In genomic region chr7:63957872-63958640, GRCm38 (mm10) we compare ENCODE assay signal across 11 mouse cellular contexts. TPM values are rescaled to one million over a fixed set of nuclear protein-coding genes. Genes with fewer than 3 reads are reported as not detected.
DNase-seq lines count a peak whose midpoint lies in the region; ATAC-seq and TF ChIP-seq lines count a peak whose summit lies in the region.
"Had no signal": no experiment of that assay in that cellular context is flagged by ENCODE, and none has a peak within 500 bp of the region (broad histone marks: within the 10 kb centered on the region; RNA-seq: fewer than 3 reads in every experiment).

No protein-coding gene starts in this region.

- H3K27ac ChIP-seq in cortical plate, adult 2 months (ENCODE audit: insufficient read depth, low read length): peak overlapping the region; percentile 59
- H3K27ac ChIP-seq in hindbrain, embryonic 13.5 days: peak overlapping the region; percentile 89
- H3K27ac ChIP-seq in neural tube, embryonic 12.5 days: peak overlapping the region; percentile 81
- no peak overlapping the region for H3K27ac ChIP-seq in liver, embryonic 12.5 days
- H3K27ac ChIP-seq in intestine, embryonic 16.5 days (ENCODE audit: low read length): no peak overlapping the region
- H3K27ac ChIP-seq: gastrocnemius, adult 2 months had no signal

- no peak overlapping the region for H3K4me3 ChIP-seq in cortical plate, adult 2 months (ENCODE audit: insufficient read depth, low read length)
- H3K4me3 ChIP-seq in hindbrain, embryonic 13.5 days: no peak overlapping the region
- no peak overlapping the region for H3K4me3 ChIP-seq in neural tube, embryonic 12.5 days
- no peak overlapping the region for H3K4me3 ChIP-seq in liver, embryonic 12.5 days
- no peak overlapping the region for H3K4me3 ChIP-seq in intestine, embryonic 16.5 days (ENCODE audit: low read length)
- H3K4me3 ChIP-seq: gastrocnemius, adult 2 months had no signal

- H3K4me2 ChIP-seq in hindbrain, embryonic 13.5 days: no peak overlapping the region
- H3K4me2 ChIP-seq in neural tube, embryonic 12.5 days (replicated peaks): 0 out of 2 replicates have a peak overlapping the region, but pooled peaks have one; percentile 39
- no peak overlapping the region for H3K4me2 ChIP-seq in liver, embryonic 12.5 days
- H3K4me2 ChIP-seq in intestine, embryonic 16.5 days (ENCODE audit: low read depth, low read length): no peak overlapping the region

- ATAC-seq in cerebellum, adult (ENCODE audit: insufficient number of reproducible peaks, low FRiP score, low TSS enrichment): no peak
- peak; percentile 44 for ATAC-seq in hindbrain, embryonic 13.5 days (ENCODE audit: low FRiP score)
- peak; percentile 34; the same call in 1 of the 2 replicates for ATAC-seq in neural tube, embryonic 12.5 days (ENCODE audit: low FRiP score, low read depth)
- no peak for ATAC-seq in liver, embryonic 12.5 days
- no peak for ATAC-seq in intestine, embryonic 16.5 days

- no peak for TF ChIP-seq POLR2A in cortical plate, adult 2 months (IDR thresholded peaks at IDR 0.05; ENCODE audit: extremely low read depth, insufficient read depth, low read length)

- H3K27me3 ChIP-seq in hindbrain, embryonic 13.5 days: no peaks in the 10 kb centered on the region
- no peaks in the 10 kb centered on the region for H3K27me3 ChIP-seq in neural tube, embryonic 12.5 days (replicated peaks)
- 0 out of 2 replicates have a peak, but pooled peaks cover 2% of the 10 kb centered on the region for H3K27me3 ChIP-seq in liver, embryonic 12.5 days (replicated peaks)
- no peaks in the 10 kb centered on the region for H3K27me3 ChIP-seq in intestine, embryonic 16.5 days (replicated peaks; ENCODE audit: control insufficient read depth, insufficient read depth, low read length)

- no peaks in the 10 kb centered on the region for H3K9me3 ChIP-seq in hindbrain, embryonic 13.5 days
- H3K9me3 ChIP-seq in neural tube, embryonic 12.5 days: no peaks in the 10 kb centered on the region
- no peaks in the 10 kb centered on the region for H3K9me3 ChIP-seq in liver, embryonic 12.5 days (replicated peaks)
- no peaks in the 10 kb centered on the region for H3K9me3 ChIP-seq in intestine, embryonic 16.5 days (ENCODE audit: control insufficient read depth, low read length)

- DNase-seq in cerebellum, postnatal 14 days: peak; percentile 56 to 60
- DNase-seq in thymus, postnatal 10 days (ENCODE audit: low spot score in 2 of 2): no peak
- DNase-seq: cerebellum, adult 9-11 months; gastrocnemius, adult 2 months; lung, postnatal 14 days had no signal

- no peaks in the 10 kb centered on the region for H3K36me3 ChIP-seq in hindbrain, embryonic 13.5 days
- no peaks in the 10 kb centered on the region for H3K36me3 ChIP-seq in neural tube, embryonic 12.5 days
- no peaks in the 10 kb centered on the region for H3K36me3 ChIP-seq in liver, embryonic 12.5 days
- no peaks in the 10 kb centered on the region for H3K36me3 ChIP-seq in intestine, embryonic 16.5 days (ENCODE audit: control insufficient read depth, insufficient read depth, low read length)

- H3K9ac ChIP-seq in hindbrain, embryonic 13.5 days: no peak overlapping the region
- no peak overlapping the region for H3K9ac ChIP-seq in neural tube, embryonic 12.5 days
- no peak overlapping the region for H3K9ac ChIP-seq in liver, embryonic 12.5 days
- no peak overlapping the region for H3K9ac ChIP-seq in intestine, embryonic 16.5 days (ENCODE audit: low read depth, low read length)

- no peak for TF ChIP-seq CTCF in cortical plate, adult 2 months (IDR thresholded peaks at IDR 0.05; ENCODE audit: extremely low read depth, insufficient read depth, low read length)

- H3K4me1 ChIP-seq in cortical plate, adult 2 months (ENCODE audit: control insufficient read depth, insufficient read depth, low read length): peaks cover 12% of the 10 kb centered on the region
- peaks cover 38% of the 10 kb centered on the region for H3K4me1 ChIP-seq in hindbrain, embryonic 13.5 days (replicated peaks)
- H3K4me1 ChIP-seq in neural tube, embryonic 12.5 days: peaks cover 32% of the 10 kb centered on the region
- peaks cover 67% of the 10 kb centered on the region for H3K4me1 ChIP-seq in liver, embryonic 12.5 days
- H3K4me1 ChIP-seq in intestine, embryonic 16.5 days (ENCODE audit: control insufficient read depth, insufficient read depth, low read length): no peaks in the 10 kb centered on the region

- WGBS in hindbrain, embryonic 13.5 days: 46% methylated on average over 12 of the region's 12 CpGs
- 63% methylated on average over 12 of the region's 12 CpGs for WGBS in neural tube, embryonic 12.5 days
- WGBS in liver, embryonic 12.5 days (ENCODE audit: insufficient replicate concordance): 84% methylated on average over 12 of the region's 12 CpGs
- 80% methylated on average over 12 of the region's 12 CpGs for WGBS in intestine, embryonic 16.5 days

RNA-seq across cellular contexts. Expression of gene Klf13, which starts 19.3 kb away (rescaled TPM):
- 59.6 and 64.2 TPM in 2 replicates for polyA plus RNA-seq in cortical plate, adult 2 months (2012; rRNA removed)
- polyA plus RNA-seq in hindbrain, embryonic 13.5 days (2015; fragmentation: Nextera tagmentation; extraction: Ambion mirVana): 25.7 and 26.9 TPM in 2 replicates
- polyA plus RNA-seq in neural tube, embryonic 12.5 days (2016; fragmentation: Nextera tagmentation; extraction: Ambion mirVana): 34.0 and 34.5 TPM in 2 replicates
- 17.7 and 20.8 TPM in 2 replicates for polyA plus RNA-seq in liver, embryonic 12.5 days (2016; fragmentation: Nextera tagmentation; extraction: Ambion mirVana)
- polyA plus RNA-seq in intestine, embryonic 16.5 days (2015; fragmentation: Nextera tagmentation; extraction: Ambion mirVana): 23.1 and 23.3 TPM in 2 replicates

RNA-seq across cellular contexts. Expression of gene E030018B13Rik, which starts 41.4 kb away (rescaled TPM):
- not detected in 2 replicates for polyA plus RNA-seq in cortical plate, adult 2 months (2012; rRNA removed)
- 0.19 TPM in 1 of 2 replicates, not detected in the other for polyA plus RNA-seq in hindbrain, embryonic 13.5 days (2015; fragmentation: Nextera tagmentation; extraction: Ambion mirVana)
- polyA plus RNA-seq in neural tube, embryonic 12.5 days (2016; fragmentation: Nextera tagmentation; extraction: Ambion mirVana): 0.19 TPM in 1 of 2 replicates, not detected in the other
- not detected in 2 replicates for polyA plus RNA-seq in liver, embryonic 12.5 days (2016; fragmentation: Nextera tagmentation; extraction: Ambion mirVana)
- not detected in 2 replicates for polyA plus RNA-seq in intestine, embryonic 16.5 days (2015; fragmentation: Nextera tagmentation; extraction: Ambion mirVana)

Comparison
In these comparisons a context has a peak if more than half of its experiments do, and no peak if none do; other contexts are left out.
1. DNase-seq: peak in cerebellum, postnatal 14 days (2 of 2); none in thymus, postnatal 10 days (0 of 2).
2. ATAC-seq: peak in hindbrain, embryonic 13.5 days (single experiment) and neural tube, embryonic 12.5 days (single experiment); none in cerebellum, adult (single experiment), liver, embryonic 12.5 days (single experiment) and intestine, embryonic 16.5 days (single experiment).
3. H3K27ac ChIP-seq: peak in cortical plate, adult 2 months (single experiment), hindbrain, embryonic 13.5 days (single experiment) and neural tube, embryonic 12.5 days (single experiment); none in liver, embryonic 12.5 days (single experiment) and intestine, embryonic 16.5 days (single experiment).